ENCODE assay signal across 8 mouse cellular contexts in genomic region chr7:101347767-101348270, GRCm38 (mm10). TPM values are rescaled to one million over a fixed set of nuclear protein-coding genes. Genes with fewer than 3 reads are reported as not detected.
A peak's percentile ranks its signal among the peaks of the same experiment; 100 is the strongest.
DNase-seq lines count a peak whose midpoint lies in the region; ATAC-seq and TF ChIP-seq lines count a peak whose summit lies in the region.

TSS of gene Arap1 (plus strand) at chr7:101348067.

- no peaks in the 10 kb centered on the region for H3K36me3 ChIP-seq in hindbrain, embryonic 14.5 days (replicated peaks; ENCODE audit: control insufficient read depth, insufficient read depth)

- TF ChIP-seq CTCF in brain, embryonic 14.5 days (IDR thresholded peaks at IDR 0.05; ENCODE audit: borderline replicate concordance, extremely low read depth, insufficient read depth, insufficient read length): no peak
- no peak for TF ChIP-seq CTCF in gastrocnemius, adult 2 months (IDR thresholded peaks at IDR 0.05)

- intact Hi-C loops in gastrocnemius, adult 2 months (cut with DNase I): no loop called here
- intact Hi-C loops in left cerebral cortex, postnatal 10 days (cut with DNase I): no loop called here

- H3K27ac ChIP-seq in gastrocnemius, adult 2 months: peak within 1 kb of the TSS; percentile 75
- H3K27ac ChIP-seq in hindbrain, embryonic 14.5 days: no peak within 1 kb of the TSS

- peaks cover 4% of the 10 kb centered on the region; the same call in 1 of the 2 replicates for H3K4me1 ChIP-seq in hindbrain, embryonic 14.5 days (replicated peaks; ENCODE audit: control insufficient read depth, insufficient read depth, low read length)

- no peaks in the 10 kb centered on the region for H3K9me3 ChIP-seq in hindbrain, embryonic 14.5 days (ENCODE audit: control insufficient read depth, low read length)

- peaks cover 9% of the 10 kb centered on the region for H3K27me3 ChIP-seq in hindbrain, embryonic 14.5 days (ENCODE audit: control insufficient read depth, insufficient read depth, low read length)

- H3K4me3 ChIP-seq in gastrocnemius, adult 2 months: peak within 1 kb of the TSS; percentile 84
- peak within 1 kb of the TSS; percentile 46 for H3K4me3 ChIP-seq in hindbrain, embryonic 14.5 days (replicated peaks; ENCODE audit: low read length)

- H3K4me2 ChIP-seq in hindbrain, embryonic 14.5 days (replicated peaks): peak within 1 kb of the TSS; percentile 95

- peak in 1 of 2 experiments; percentile 20 for DNase-seq in frontal cortex, adult 2 months (ENCODE audit: extremely low spot score in 1 of 2, low spot score in 1 of 2)
- DNase-seq in frontal cortex, postnatal 14 days (ENCODE audit: low spot score in 2 of 2): no peak
- DNase-seq in brain, embryonic 14.5 days (ENCODE audit: low read depth): peak; percentile 65
- DNase-seq in gastrocnemius, adult 2 months: peak; percentile 77
- peak; percentile 52 for DNase-seq in hindbrain, embryonic 14.5 days (ENCODE audit: low spot score)
- peak in 1 of 2 experiments; percentile 80 for DNase-seq in left cerebral cortex, postnatal 10 days (ENCODE audit: extremely low spot score in 1 of 2, low spot score in 2 of 2)
- peak; percentile 73 to 78 for DNase-seq in spleen, adult 18-20 months

- peak within 1 kb of the TSS; percentile 62 for H3K9ac ChIP-seq in hindbrain, embryonic 14.5 days

- WGBS in hindbrain, embryonic 14.5 days: under 1% methylated on average over 35 of the region's 35 CpGs

- TF ChIP-seq POLR2A in brain, embryonic 14.5 days (IDR thresholded peaks at IDR 0.05; ENCODE audit: borderline replicate concordance, extremely low read depth, insufficient read depth, insufficient read length, poor library complexity, severe bottlenecking): 0 out of 2 replicates have a peak, but pooled peaks have one; percentile 8

- peak; percentile 71 for ATAC-seq in hindbrain, embryonic 14.5 days (ENCODE audit: low FRiP score)
- ATAC-seq in megakaryocyte, adult 5-6 weeks (ENCODE audit: poor library complexity, severe bottlenecking): peak; percentile 88

RNA-seq across cellular contexts. Expression of gene Arap1, which starts in this region (rescaled TPM):
- 19.5 and 20.2 TPM in 2 replicates for polyA plus RNA-seq in frontal cortex, adult 2 months (2012; rRNA removed)
- 13.1 and 17.1 TPM in 2 replicates for polyA plus RNA-seq in brain, embryonic 14.5 days (2012; rRNA removed)
- 10 to 100 TPM; 19.9 to 30.6 TPM for total RNA-seq in gastrocnemius, adult 2 months (2021)
- polyA plus RNA-seq in hindbrain, embryonic 14.5 days (2014; fragmentation: Nextera tagmentation; extraction: Ambion mirVana): 11.3 and 11.5 TPM in 2 replicates
- 10 to 100 TPM; 16.1 to 17.8 TPM for total RNA-seq in left cerebral cortex, postnatal 10 days (2021)
- 141 and 152 TPM in 2 replicates for total RNA-seq in megakaryocyte, adult 5-6 weeks (2015)
- 211 and 245 TPM in 2 replicates for total RNA-seq in megakaryocyte, adult 5-6 weeks (2017)

Comparison
In these comparisons a context has a peak if more than half of its experiments do, and no peak if none do; other contexts are left out.
1. RNA of gene Arap1 (total RNA-seq): 141 to 245 TPM in megakaryocyte, adult 5-6 weeks; 19.9 to 30.6 TPM in gastrocnemius, adult 2 months and 16.1 to 17.8 TPM in left cerebral cortex, postnatal 10 days; every median in the first group is over 4 times any median in the second.
2. DNase-seq: peak in brain, embryonic 14.5 days (single experiment), gastrocnemius, adult 2 months (single experiment), hindbrain, embryonic 14.5 days (single experiment) and spleen, adult 18-20 months (2 of 2); none in frontal cortex, postnatal 14 days (0 of 2).